Comparison of ENCODE assay signal across 8 mouse cellular contexts in the genomic region with DNA sequence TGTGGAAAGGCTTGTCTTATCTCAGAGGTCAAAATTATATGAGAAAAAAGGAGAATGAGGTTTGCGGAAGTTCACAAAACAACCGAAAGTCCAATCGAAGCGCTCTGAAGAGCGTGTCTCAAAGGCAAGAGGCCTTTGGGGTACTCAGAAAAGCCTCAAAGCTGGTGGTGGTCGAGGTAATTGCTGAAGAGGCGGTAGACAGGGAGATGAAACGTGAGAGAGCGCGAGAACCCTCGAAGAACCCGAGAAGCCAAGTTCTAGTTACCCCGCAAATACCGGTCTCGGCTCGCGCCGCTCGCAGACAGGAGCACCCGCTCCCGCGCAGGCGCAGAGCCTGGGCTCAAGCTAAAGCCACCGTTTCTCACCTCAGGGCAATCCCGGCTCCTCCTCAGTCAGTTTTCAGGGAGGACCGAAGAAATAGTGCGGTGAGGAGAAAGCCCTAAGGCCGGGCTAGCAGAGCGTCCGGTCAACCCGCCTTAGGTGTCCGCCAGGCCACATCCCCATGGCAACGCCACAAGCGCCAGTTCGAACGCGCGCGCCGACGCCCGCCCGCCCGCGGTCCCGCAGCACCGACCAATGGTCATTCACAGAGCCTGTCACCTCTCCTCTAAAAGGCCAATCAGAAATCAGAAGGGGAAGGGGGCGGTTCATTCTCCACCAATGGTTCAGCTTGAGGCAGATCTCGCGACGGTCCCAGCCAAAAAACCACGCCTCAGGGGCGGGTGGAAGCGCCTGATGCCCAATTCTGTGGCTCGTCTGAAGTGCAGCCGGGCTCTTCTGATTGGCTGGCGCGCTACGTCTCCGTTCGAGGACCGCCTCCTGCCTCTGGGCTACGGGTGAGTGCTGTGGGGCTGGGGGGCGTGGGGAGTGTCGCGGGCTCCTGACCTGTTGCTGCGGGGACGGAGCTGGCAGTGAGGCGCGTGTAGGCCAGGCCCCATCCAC. TPM values are rescaled to one million over a fixed set of nuclear protein-coding genes. Genes with fewer than 3 reads are reported as not detected.
DNase-seq lines count a peak whose midpoint lies in the region; ATAC-seq lines count a peak whose summit lies in the region.

Kif24 (minus strand) TSS at position 543 of the 942 bp plus-strand sequence.
Nudt2 (plus strand) TSS at position 807 of the 942 bp plus-strand sequence.

- WGBS in heart, embryonic 10.5 days, result under 1% methylated on average over 70 of the region's 70 CpGs
- under 1% methylated on average over 70 of the region's 70 CpGs for WGBS in kidney, embryonic 15.5 days

- peak; percentile 95 for ATAC-seq in erythroblast, adult 5-6 weeks (replicated peaks; ENCODE audit: low FRiP score, poor library complexity, severe bottlenecking)
- ATAC-seq in kidney, embryonic 15.5 days (replicated peaks; ENCODE audit: low FRiP score), result peak; percentile 98
- peak; percentile 97 for ATAC-seq in monocyte, adult 5-6 weeks (replicated peaks; ENCODE audit: insufficient number of reproducible peaks, low FRiP score, low TSS enrichment, poor library complexity, severe bottlenecking)

- H3K9ac ChIP-seq in kidney, embryonic 15.5 days, result peak within 1 kb of the TSS; percentile 79

- peak within 1 kb of the TSS; percentile 92 for H3K27ac ChIP-seq in heart, embryonic 10.5 days
- H3K27ac ChIP-seq in kidney, embryonic 15.5 days, result peak within 1 kb of the TSS; percentile 86

- H3K4me2 ChIP-seq in kidney, embryonic 15.5 days, result peak within 1 kb of the TSS; percentile 64

- 0 out of 2 replicates have a peak, but pooled peaks cover 2% of the 10 kb centered on the region for H3K36me3 ChIP-seq in heart, embryonic 10.5 days
- 0 out of 2 replicates have a peak, but pooled peaks cover 5% of the 10 kb centered on the region for H3K36me3 ChIP-seq in kidney, embryonic 15.5 days

- H3K9me3 ChIP-seq in heart, embryonic 10.5 days, result no peaks in the 10 kb centered on the region
- no peaks in the 10 kb centered on the region for H3K9me3 ChIP-seq in kidney, embryonic 15.5 days (replicated peaks)

- peak within 1 kb of the TSS; percentile 68 for H3K4me3 ChIP-seq in heart, embryonic 10.5 days
- H3K4me3 ChIP-seq in kidney, embryonic 15.5 days (replicated peaks), result peak within 1 kb of the TSS; percentile 76

- no peaks in the 10 kb centered on the region for H3K27me3 ChIP-seq in heart, embryonic 10.5 days (ENCODE audit: insufficient read depth, poor library complexity, severe bottlenecking)
- H3K27me3 ChIP-seq in kidney, embryonic 15.5 days, result no peaks in the 10 kb centered on the region

- H3K4me1 ChIP-seq in heart, embryonic 10.5 days, result 0 out of 2 replicates have a peak, but pooled peaks cover 8% of the 10 kb centered on the region
- H3K4me1 ChIP-seq in kidney, embryonic 15.5 days, result peaks cover 20% of the 10 kb centered on the region

- peak; percentile 95 to 98 for DNase-seq in B cell, adult 2 months
- peak; percentile 100 for DNase-seq in brain, adult 2 months (ENCODE audit: low read depth, low spot score)
- peak; percentile 100 for DNase-seq in heart, embryonic 10.5 days (ENCODE audit: low spot score)
- DNase-seq in liver, result peak; percentile 98
- peak; percentile 96 to 98 for DNase-seq in spleen, postnatal 4 days (ENCODE audit: low spot score in 2 of 2)

RNA-seq across cellular contexts. Expression of gene Kif24, which starts in this region (rescaled TPM):
- 3.5 and 14.2 TPM in 2 replicates for total RNA-seq in erythroblast, adult 5-6 weeks (2015; ENCODE audit: low replicate concordance)
- total RNA-seq in erythroblast, adult 5-6 weeks (2017; ENCODE audit: low replicate concordance), result 26.0 and 32.5 TPM in 2 replicates
- polyA plus RNA-seq in heart, embryonic 10.5 days (2016; fragmentation: Nextera tagmentation; extraction: Ambion mirVana), result 6.9 and 9.1 TPM in 2 replicates
- polyA plus RNA-seq in kidney, embryonic 15.5 days (2015; fragmentation: Nextera tagmentation; extraction: Ambion mirVana), result 7.9 and 8.7 TPM in 2 replicates
- total RNA-seq in monocyte, adult 5-6 weeks (2017), result 0.57 to 1.6 TPM (median 1.3 TPM) in 3 replicates

RNA-seq across cellular contexts. Expression of gene Nudt2, which starts in this region (rescaled TPM):
- total RNA-seq in erythroblast, adult 5-6 weeks (2015; ENCODE audit: low replicate concordance), result 15.4 TPM in 1 of 2 replicates, not detected in the other
- total RNA-seq in erythroblast, adult 5-6 weeks (2017; ENCODE audit: low replicate concordance), result 6.6 and 9.9 TPM in 2 replicates
- polyA plus RNA-seq in heart, embryonic 10.5 days (2016; fragmentation: Nextera tagmentation; extraction: Ambion mirVana), result 48.1 and 56.6 TPM in 2 replicates
- 56.0 and 56.8 TPM in 2 replicates for polyA plus RNA-seq in kidney, embryonic 15.5 days (2015; fragmentation: Nextera tagmentation; extraction: Ambion mirVana)
- total RNA-seq in monocyte, adult 5-6 weeks (2017), result 4.4 to 10.3 TPM (median 5.0 TPM) in 3 replicates

Comparison
In these comparisons a context has a peak if more than half of its experiments do, and no peak if none do; other contexts are left out.
1. Peak in every context shown above with its lines: DNase-seq, ATAC-seq, H3K4me3 ChIP-seq and H3K27ac ChIP-seq.